Mouse (Mus musculus): ENCODE results near the gene Dll3. TPM values are rescaled to one million over a fixed set of nuclear protein-coding genes. Genes with fewer than 3 reads are reported as not detected.

Dll3 gene
- not detected for polyA plus RNA-seq (2017; shearing (Covaris generic))

GRCm38 (mm10) chr7:28301616-28302433 is at the start of gene Dll3:
Gene Dll3 (minus strand): TSS chr7:28302238.

GRCm38 (mm10) chr7:28350155-28350883 is 48.3 kb upstream of the Dll3 start, which contains the start of gene Rps16:
Gene Rps16 (plus strand): TSS chr7:28350652.

DNA sequence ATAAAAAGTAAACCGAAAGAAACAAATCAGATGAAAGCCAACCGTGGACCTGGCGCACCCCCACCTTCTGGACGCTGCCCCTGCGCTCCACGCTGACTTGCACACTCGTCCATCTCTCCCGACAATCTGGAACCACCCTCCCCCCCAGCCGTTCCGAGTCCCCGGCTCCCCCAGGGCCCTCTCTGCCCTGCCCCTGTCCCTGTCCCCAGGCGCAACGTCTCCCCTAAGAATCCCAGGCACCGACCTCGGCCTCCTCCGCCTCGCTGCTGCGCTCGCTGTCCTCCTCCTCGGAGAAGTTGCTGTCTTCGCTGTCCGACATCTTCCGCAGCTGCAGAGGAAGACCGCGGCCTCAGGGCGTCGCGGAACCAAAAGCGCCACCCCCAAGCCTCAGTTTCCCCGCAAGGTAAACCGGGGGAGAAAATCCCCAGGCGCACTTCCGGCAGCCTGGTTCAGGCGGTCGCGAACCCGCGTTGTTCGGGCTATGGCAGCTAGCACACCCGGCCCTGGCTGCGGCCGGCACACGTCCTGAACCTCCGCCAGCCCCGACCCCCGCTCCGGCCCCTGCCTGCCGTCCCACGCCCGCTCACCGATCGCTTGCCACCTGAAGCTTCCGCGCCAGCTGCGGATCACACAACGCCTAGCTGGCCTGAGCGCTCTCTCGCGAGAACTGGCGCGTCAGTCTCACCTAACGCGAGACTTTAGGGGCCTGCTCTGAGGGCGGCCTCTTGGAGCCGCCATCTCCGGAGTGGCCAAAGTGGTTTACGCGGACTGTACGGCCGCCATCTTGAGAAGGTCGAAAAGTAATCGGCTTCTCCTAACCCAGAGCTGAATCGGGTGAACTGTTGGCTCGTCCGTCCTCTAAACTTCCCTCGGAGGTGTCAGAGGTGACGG is 36.3 kb upstream of the Dll3 start, which contains the start of gene Supt5:
Gene Supt5, minus strand, starts transcription at position 639 of the 891 bp plus-strand sequence.

DNA sequence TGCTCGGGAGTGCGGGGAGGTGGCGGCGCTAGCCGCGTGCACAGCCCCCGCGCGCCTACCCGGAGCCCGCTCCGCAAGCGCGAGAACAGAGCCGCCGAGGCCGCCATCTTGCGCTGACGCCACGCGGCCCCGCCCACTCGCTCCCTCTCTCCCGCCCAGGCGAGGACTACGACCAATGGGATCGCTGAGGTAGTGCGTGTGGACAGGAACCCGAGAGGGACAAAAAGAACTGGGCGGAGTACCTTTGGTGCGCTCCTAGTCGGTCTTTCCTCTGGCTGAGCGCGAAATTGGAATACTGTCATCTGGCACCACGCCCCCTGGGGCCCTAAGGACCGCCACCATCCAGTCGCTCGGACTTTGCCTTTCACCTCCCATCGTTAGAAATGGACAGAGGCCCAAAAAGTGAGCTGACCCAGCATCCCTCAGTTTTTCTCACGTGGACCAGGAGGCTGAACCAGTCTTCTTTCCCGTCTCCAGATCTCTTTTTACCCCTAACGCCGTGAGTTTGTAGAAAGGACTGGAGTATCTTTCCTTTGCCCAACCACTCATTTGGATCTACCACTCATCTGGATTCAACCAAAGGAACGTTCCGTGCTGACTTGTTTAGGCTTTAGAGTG is 10.0 kb upstream of the Dll3 start, which contains the start of gene Timm50:
Gene Timm50, minus strand, starts transcription at position 147 of the 618 bp plus-strand sequence.

DNA sequence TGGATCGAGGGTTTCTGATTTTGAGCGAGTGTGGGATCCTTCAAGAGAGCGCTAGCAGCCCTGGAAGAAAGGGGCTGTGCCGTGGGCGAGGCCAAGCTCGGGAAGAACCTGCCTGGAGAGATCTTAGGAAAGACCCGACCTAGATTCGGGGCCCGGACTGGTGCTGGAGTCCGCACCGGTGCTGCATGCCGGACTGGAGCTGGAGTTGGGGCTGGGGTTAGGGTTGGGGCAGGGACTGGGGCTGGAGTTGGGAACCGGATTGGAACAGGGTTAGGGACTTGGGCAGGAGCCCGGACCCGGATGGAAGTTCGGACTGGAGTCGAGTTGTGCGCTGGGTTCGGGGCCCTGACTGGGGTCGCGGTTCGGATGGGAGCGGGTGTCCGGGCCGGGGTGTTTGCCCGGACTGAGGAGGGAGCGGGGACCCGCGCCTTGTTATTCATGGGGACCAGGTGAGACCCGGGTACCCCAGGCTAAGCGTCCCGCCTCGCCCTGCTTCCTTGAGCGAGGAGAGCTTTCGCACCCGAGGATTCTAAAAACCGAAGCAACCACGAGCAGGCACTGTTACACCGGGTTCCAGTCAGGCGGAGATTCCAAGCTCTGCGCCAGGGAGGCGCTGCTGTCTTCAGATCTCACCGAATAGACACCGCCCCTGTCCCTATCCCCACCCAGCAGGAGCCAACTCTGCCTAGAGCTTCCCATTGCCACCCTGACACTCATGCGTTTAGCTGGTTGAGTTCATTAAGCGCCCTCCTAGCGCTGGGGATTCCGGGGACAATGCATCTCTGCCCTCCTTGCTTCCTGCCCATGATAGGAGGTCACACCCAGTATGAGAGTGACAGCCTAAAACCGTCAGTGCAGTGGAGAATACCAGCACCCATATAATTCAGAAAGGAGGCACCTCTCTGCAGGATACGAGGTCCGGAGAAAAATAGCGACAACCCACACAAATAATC is 11.1 kb downstream of the Dll3 start, which contains the start of gene Selenov:
Gene Selenov, minus strand, starts transcription at position 549 of the 953 bp plus-strand sequence.

GRCm38 (mm10) chr7:28277615-28278278 is 24.3 kb downstream of the Dll3 start, which contains the start of gene Eid2b:
Gene Eid2b (plus strand): TSS chr7:28277739.

DNA sequence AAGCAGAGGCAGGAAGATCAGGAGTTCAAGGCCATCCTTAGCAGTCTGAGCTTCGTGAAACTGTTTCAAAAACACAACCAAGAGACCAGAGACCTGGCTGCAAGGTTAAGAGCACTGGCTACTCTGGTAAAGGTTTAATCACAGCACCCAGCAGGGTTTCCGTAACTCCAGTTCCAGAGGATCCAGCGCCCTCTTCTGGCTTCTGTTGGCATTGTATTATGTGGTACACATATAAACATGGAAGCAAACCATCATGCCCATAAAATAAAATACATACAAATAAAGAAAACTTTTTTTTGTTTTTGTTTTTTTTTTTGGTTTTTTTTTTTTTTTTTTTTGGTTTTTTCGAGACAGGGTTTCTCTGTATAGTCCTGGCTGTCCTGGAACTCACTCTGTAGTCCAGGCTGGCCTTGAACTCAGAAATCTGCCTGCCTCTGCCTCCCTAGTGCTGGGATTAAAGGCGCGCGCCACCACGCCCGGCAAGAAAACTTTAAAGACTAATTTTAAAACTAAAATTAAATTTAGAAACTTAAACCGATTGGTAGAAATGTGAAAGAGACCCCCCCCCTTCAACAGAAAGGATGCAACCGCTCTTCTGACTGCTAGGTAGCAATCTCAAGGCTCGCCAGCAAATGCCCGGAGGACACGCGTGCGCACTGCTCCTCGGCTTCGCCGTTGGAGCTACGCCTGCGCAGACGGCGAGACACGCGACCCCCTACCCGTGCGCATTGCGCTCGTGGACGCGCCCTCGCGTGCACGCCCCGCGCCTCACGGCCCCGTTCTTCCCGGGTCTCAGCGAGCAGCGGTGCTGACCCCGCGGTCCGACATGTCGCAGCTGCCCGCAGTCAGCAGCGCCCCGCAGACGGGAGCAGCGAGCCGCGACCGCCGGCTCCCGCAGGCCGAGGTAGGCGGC is 34.7 kb downstream of the Dll3 start, which contains the start of gene Eid2:
Gene Eid2, plus strand, starts transcription at position 753 of the 913 bp plus-strand sequence.

Other genes with a start within 250 kb of the Dll3 start
- not detected for gene Fcgbp, start 231.0 kb downstream of the Dll3 start, polyA plus RNA-seq (2017; shearing (Covaris generic))
- not detected for gene 9530053A07Rik, start 172.8 kb downstream of the Dll3 start, polyA plus RNA-seq (2017; shearing (Covaris generic))
- gene Fbl, start 132.5 kb downstream of the Dll3 start, polyA plus RNA-seq (2017; shearing (Covaris generic)), result 228 TPM
- 10.3 TPM for gene Dyrk1b, start 122.8 kb downstream of the Dll3 start, polyA plus RNA-seq (2017; shearing (Covaris generic))
- gene Eid2, start 34.4 kb downstream of the Dll3 start, polyA plus RNA-seq (2017; shearing (Covaris generic)), result 6.6 TPM
- 3.7 TPM for gene Eid2b, start 24.5 kb downstream of the Dll3 start, polyA plus RNA-seq (2017; shearing (Covaris generic))
- gene Selenov, start 11.1 kb downstream of the Dll3 start, polyA plus RNA-seq (2017; shearing (Covaris generic)), result not detected
- gene Timm50, start 9.8 kb upstream of the Dll3 start, polyA plus RNA-seq (2017; shearing (Covaris generic)), result 55.8 TPM
- gene Supt5, start 36.5 kb upstream of the Dll3 start, polyA plus RNA-seq (2017; shearing (Covaris generic)), result 213 TPM
- 983 TPM for gene Rps16, start 48.4 kb upstream of the Dll3 start, polyA plus RNA-seq (2017; shearing (Covaris generic))
- gene Plekhg2, start 70.4 kb upstream of the Dll3 start, polyA plus RNA-seq (2017; shearing (Covaris generic)), result 48.9 TPM
- 189 TPM for gene Zfp36, start 78.0 kb upstream of the Dll3 start, polyA plus RNA-seq (2017; shearing (Covaris generic))
- 23.0 TPM for gene Med29, start 90.5 kb upstream of the Dll3 start, polyA plus RNA-seq (2017; shearing (Covaris generic))
- 170 TPM for gene Paf1, start 90.7 kb upstream of the Dll3 start, polyA plus RNA-seq (2017; shearing (Covaris generic))
- 436 TPM for gene Gmfg, start 135.2 kb upstream of the Dll3 start, polyA plus RNA-seq (2017; shearing (Covaris generic))
- gene Lrfn1, start 149.7 kb upstream of the Dll3 start, polyA plus RNA-seq (2017; shearing (Covaris generic)), result 2.3 TPM
- not detected for gene Ifnl2, start 208.2 kb upstream of the Dll3 start, polyA plus RNA-seq (2017; shearing (Covaris generic))
- gene Ifnl3, start 220.6 kb upstream of the Dll3 start, polyA plus RNA-seq (2017; shearing (Covaris generic)), result not detected
- not detected for gene Sycn, start 238.6 kb upstream of the Dll3 start, polyA plus RNA-seq (2017; shearing (Covaris generic))
- not detected for gene Nccrp1, start 245.0 kb upstream of the Dll3 start, polyA plus RNA-seq (2017; shearing (Covaris generic))

Measured in naive thymus-derived CD4-positive, alpha-beta T cell, adult 5 months (primary cell).